Mouse (Mus musculus): Measurements from ENCODE around the gene Adig. TPM values are rescaled to one million over a fixed set of nuclear protein-coding genes. Genes with fewer than 3 reads are reported as not detected.
A peak's percentile ranks its signal among the peaks of the same experiment; 100 is the strongest.

Adig gene
- total RNA-seq, 2 experiments from 2014 or later = not detected

DNA sequence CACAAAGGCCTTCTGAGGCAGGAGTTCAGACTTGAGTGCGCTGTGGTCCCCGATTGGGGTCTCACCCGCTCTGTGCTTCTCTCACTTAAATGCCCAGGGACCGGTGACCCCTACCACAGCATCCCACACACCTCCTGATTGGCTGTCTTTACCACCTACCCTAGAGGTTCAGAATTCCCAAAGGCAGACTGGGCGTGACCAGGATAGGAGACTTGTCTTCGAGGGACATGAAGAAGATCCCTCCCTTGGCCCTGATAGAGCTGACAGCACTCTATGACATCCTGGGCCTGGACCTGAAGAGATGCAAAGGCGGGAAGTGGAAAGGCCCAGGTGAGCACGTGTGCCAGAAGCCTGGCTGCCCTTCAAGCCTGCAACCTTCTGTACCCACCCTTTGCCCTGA is 32.1 kb downstream of the Adig start:
- ATAC-seq (replicated peaks; ENCODE audit: low FRiP score, low TSS enrichment, poor library complexity, severe bottlenecking) = no peak

- 0 out of 2 replicates have a peak, but pooled peaks have one; percentile 44 for ATAC-seq (replicated peaks; ENCODE audit: low FRiP score, low TSS enrichment, poor library complexity, severe bottlenecking)
Observed at GRCm38 (mm10) chr2:158539433-158540305, 37.3 kb downstream of the Adig start.

- ATAC-seq (replicated peaks; ENCODE audit: low FRiP score, low TSS enrichment, poor library complexity, severe bottlenecking) = no peak
Observed at GRCm38 (mm10) chr2:158541286-158541685, 38.9 kb downstream of the Adig start.

DNA sequence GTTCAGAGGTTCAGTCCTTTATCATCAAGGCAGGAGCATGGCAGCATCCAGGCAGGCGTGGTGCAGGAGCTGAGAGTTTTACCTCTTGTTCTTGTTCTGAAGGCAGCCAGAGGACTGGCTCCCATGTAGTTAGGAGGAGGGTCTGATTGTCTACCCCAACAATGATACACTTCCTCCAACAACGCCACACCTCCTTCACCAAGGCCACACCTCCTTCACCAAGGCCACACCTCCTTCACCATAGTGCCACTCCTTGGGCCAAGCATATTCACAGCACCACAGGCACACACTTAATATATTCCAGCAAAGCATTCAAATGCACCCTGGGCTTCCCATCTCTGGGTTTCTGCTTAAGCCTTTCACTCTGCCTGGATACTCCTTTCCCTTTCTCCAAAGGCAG is 42.9 kb downstream of the Adig start:
- no peak for ATAC-seq (replicated peaks; ENCODE audit: low FRiP score, low TSS enrichment, poor library complexity, severe bottlenecking)

GRCm38 (mm10) chr2:158546751-158547150 is 44.3 kb downstream of the Adig start:
- peak; percentile 83 for ATAC-seq (replicated peaks; ENCODE audit: low FRiP score, low TSS enrichment, poor library complexity, severe bottlenecking)

DNA sequence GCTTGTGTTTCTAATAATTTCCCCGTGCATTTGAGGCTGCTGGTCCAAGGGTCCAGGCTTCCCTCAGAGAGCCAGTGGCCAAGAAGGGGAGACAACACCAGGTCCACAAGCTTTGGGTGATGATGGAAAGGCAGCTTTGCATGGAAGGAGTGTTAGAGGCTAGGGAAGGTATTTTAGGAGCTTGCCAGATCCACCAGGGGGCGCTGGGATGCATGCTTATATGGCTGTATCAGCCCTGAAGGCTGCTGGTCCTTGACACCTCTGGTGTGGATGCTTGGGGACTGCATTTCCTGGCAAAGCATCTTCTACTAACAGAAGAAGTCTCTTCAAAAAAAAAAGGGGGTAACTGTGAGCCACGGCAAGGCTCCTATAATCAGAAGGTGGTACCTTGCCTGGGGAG is 47.7 kb downstream of the Adig start:
- peak; percentile 73 for ATAC-seq (replicated peaks; ENCODE audit: low FRiP score, low TSS enrichment, poor library complexity, severe bottlenecking)

DNA sequence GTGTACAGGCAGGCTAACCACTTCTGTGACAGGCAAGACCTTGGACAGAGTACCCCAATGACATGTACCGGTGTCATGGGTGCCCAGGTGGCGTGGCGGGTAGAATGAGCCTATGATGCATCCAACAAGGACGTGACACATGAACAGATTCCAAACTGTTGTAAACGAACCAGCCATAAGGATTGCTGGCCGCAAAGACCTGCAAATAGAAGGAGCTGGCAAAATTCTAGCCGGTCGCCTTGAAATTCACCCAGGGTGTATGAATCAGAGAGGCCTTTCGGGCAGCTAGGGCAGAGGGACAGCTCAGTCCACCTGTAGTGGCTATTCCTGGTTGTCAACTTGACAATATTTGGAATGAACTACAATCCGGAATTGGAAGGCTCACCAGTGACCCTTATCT is 52.0 kb downstream of the Adig start:
- ATAC-seq (replicated peaks; ENCODE audit: low FRiP score, low TSS enrichment, poor library complexity, severe bottlenecking) = no peak

GRCm38 (mm10) chr2:158555252-158555651 is 52.8 kb downstream of the Adig start:
- ATAC-seq (replicated peaks; ENCODE audit: low FRiP score, low TSS enrichment, poor library complexity, severe bottlenecking) = no peak

- ATAC-seq (replicated peaks; ENCODE audit: low FRiP score, low TSS enrichment, poor library complexity, severe bottlenecking) = no peak
Observed at GRCm38 (mm10) chr2:158555812-158556211, 53.4 kb downstream of the Adig start.

DNA sequence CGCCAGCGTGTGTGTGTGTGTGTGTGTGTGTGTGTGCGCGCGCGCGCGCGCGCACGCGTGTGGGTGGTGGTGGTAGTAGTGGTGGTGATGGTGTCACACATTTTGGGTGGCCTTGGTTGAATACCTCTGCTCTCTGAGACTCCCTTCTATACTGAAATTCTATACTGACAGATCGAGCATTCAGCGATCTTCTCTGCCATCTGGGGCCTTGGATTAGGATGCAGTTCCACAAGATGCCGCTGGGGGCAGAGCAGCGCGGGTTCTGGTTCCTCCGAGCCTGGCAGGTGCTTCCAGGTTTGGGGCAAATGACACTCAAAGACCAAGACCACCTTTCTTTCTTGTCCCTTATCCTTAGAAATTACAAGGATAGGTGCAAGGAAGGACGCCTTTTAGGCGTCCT is 53.8 kb downstream of the Adig start:
- peak; percentile 81 for ATAC-seq (replicated peaks; ENCODE audit: low FRiP score, low TSS enrichment, poor library complexity, severe bottlenecking)

DNA sequence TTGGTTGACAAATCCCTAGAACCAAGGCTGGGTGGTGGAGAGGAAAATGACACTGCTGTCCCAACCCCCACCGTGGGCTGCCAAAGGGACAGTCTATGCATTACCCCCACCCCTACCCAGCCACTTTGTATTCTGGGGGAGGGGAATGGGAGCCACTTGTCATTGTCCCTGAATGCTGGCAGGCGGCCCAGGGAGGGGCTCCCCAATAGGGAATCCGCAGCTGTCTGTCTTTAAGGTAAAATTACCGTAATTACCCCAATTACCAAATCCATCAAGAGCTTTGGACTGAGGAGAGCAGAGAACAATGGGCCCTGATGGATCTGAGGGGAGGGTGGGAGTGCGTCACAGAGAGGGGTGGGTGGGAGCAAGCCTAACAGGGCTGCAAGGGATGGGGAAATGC is 54.3 kb downstream of the Adig start:
- no peak for ATAC-seq (replicated peaks; ENCODE audit: low FRiP score, low TSS enrichment, poor library complexity, severe bottlenecking)

Other genes with a start within 250 kb of the Adig start
- gene Bpi, start 244.5 kb upstream of the Adig start, total RNA-seq (2014; fragmentation: Nextera tagmentation) = not detected in 2 replicates
- 0.50 TPM in 1 of 2 replicates, not detected in the other for gene Bpi, start 244.5 kb upstream of the Adig start, total RNA-seq (2017)
- 3.6 TPM in 1 of 2 replicates, not detected in the other for gene Lbp, start 196.1 kb upstream of the Adig start, total RNA-seq (2014; fragmentation: Nextera tagmentation)
- gene Lbp, start 196.1 kb upstream of the Adig start, total RNA-seq (2017) = 1.9 TPM in 1 of 2 replicates, not detected in the other
- not detected in 2 replicates for gene Snhg11, start 127.0 kb upstream of the Adig start, total RNA-seq (2014; fragmentation: Nextera tagmentation)
- not detected in 2 replicates for gene Snhg11, start 127.0 kb upstream of the Adig start, total RNA-seq (2017)
- gene Ralgapb, start 92.8 kb upstream of the Adig start, total RNA-seq (2014; fragmentation: Nextera tagmentation) = 32.2 and 52.0 TPM in 2 replicates
- gene Ralgapb, start 92.8 kb upstream of the Adig start, total RNA-seq (2017) = 26.3 and 32.6 TPM in 2 replicates
- gene Arhgap40, start 10.2 kb downstream of the Adig start, total RNA-seq (2014; fragmentation: Nextera tagmentation) = not detected in 2 replicates
- not detected in 2 replicates for gene Arhgap40, start 10.2 kb downstream of the Adig start, total RNA-seq (2017)
- not detected in 2 replicates for gene Slc32a1, start 108.2 kb downstream of the Adig start, total RNA-seq (2014; fragmentation: Nextera tagmentation)
- not detected in 2 replicates for gene Slc32a1, start 108.2 kb downstream of the Adig start, total RNA-seq (2017)
- 13.8 and 21.1 TPM in 2 replicates for gene Actr5, start 122.3 kb downstream of the Adig start, total RNA-seq (2014; fragmentation: Nextera tagmentation)
- 16.2 and 31.5 TPM in 2 replicates for gene Actr5, start 122.3 kb downstream of the Adig start, total RNA-seq (2017)
- 2.4 and 5.0 TPM in 2 replicates for gene Ppp1r16b, start 162.8 kb downstream of the Adig start, total RNA-seq (2014; fragmentation: Nextera tagmentation)
- gene Ppp1r16b, start 162.8 kb downstream of the Adig start, total RNA-seq (2017) = 0.04 and 1.6 TPM in 2 replicates

All from megakaryocyte-erythroid progenitor cell, adult 5-6 weeks (primary cell).